Mouse (Mus musculus): ENCODE results near the gene Ssbp3.

DNA sequence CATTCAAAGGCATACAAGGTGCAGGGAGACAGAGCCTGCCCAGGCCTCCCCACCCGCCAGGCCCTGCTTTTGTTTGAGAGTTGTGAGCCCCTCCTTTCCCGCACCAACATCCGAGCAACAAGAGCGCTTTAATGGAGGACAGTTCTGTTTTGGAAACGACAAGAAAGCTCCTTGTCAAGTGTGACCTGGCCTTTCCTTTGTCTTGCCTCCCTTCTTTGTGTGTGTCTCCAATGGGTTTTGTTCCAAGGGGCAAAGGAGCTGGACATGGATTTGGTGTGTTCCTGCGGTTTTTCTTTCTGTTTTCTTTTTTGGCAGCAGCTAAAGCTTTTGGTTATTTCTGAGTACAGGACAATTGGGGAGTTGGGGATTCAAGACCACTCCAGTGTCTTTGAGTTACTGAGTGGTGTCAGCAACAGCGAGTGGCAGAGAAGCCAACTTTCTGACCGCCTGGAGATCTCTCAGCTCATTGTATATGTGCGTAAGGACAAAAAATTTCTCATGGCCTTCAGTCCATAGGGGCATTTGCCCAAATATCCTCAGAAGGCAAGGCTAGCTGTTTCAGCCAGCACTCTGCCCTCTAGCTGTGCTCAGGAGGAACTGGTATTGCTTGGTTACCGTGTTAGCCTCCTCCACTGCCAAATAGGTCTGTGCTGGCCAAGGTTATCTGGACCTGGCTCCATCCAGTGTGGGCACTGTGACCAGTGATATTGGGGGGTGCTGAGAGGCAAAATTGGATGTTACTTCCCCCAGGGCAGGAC, 78.9 kb downstream of the Ssbp3 start:
- TF ChIP-seq CTCF (IDR thresholded peaks at IDR 0.05; ENCODE audit: extremely low read depth, insufficient read depth, insufficient read length, insufficient replicate concordance): peak; percentile 14; the same call in 1 of the 2 replicates
- no peak for TF ChIP-seq POLR2A (IDR thresholded peaks at IDR 0.05; ENCODE audit: low read depth, low read length)

Measured in spleen, adult 2 months (tissue).